Mouse (Mus musculus) forebrain, embryonic 15.5 days (tissue): Measurements from ENCODE around the gene Gm49342. TPM values are rescaled to one million over a fixed set of nuclear protein-coding genes. Genes with fewer than 3 reads are reported as not detected.

Source experiments
- ATAC-seq: fragments of 200-750 bp; cut with Nextera tagmentation; replicated peaks from 2 replicates; pipeline ENCODE4 v1.8.0; 2017; ENCODE audit warnings: mild to moderate bottlenecking, moderate TSS enrichment, moderate library complexity
- H3K27ac ChIP-seq: fragments of 300-500 bp; sonication (generic); replicated peaks from 2 replicates; pipeline ENCODE4 v1.5.1; 2015; ENCODE audit warnings: mild to moderate bottlenecking, inconsistent platforms
- H3K27me3 ChIP-seq: fragments of 300-500 bp; sonication (generic); 2 replicates; pipeline ENCODE4 v1.6.1; 2015; ENCODE audit warnings: inconsistent platforms
- H3K36me3 ChIP-seq: fragments of 300-500 bp; sonication (generic); 2 replicates; pipeline ENCODE4 v1.6.1; 2015; ENCODE audit warnings: mild to moderate bottlenecking, inconsistent platforms
- H3K4me1 ChIP-seq: fragments of 300-500 bp; sonication (generic); 2 replicates; pipeline ENCODE4 v1.6.1; 2015; ENCODE audit warnings: inconsistent platforms
- H3K4me2 ChIP-seq: fragments of 300-500 bp; sonication (generic); replicated peaks from 2 replicates; pipeline ENCODE4 v1.6.1; 2015; ENCODE audit warnings: mild to moderate bottlenecking, inconsistent platforms
- H3K4me3 ChIP-seq: fragments of 300-500 bp; sonication (generic); 2 replicates; pipeline ENCODE4 v1.5.1; 2015; ENCODE audit warnings: mild to moderate bottlenecking, inconsistent platforms
- H3K9ac ChIP-seq: fragments of 300-500 bp; sonication (generic); replicated peaks from 2 replicates; pipeline ENCODE4 v1.6.1; 2015; ENCODE audit warnings: mild to moderate bottlenecking, inconsistent platforms
- H3K9me3 ChIP-seq: fragments of 300-500 bp; sonication (generic); 2 replicates; pipeline ENCODE4 v1.6.1; 2016; ENCODE audit warnings: inconsistent platforms
- WGBS: fragments of 180-500 bp; shearing (Covaris S2); methylation state at CpG from one replicate; pipeline ENCODE4 v1.1.7; 2015; ENCODE audit warnings: mixed read lengths; 5-methylcytosine and 5-hydroxymethylcytosine counted together
- polyA plus RNA-seq: library from polyadenylated mRNA; unstranded; fragments of >200 nt; fragmentation: Nextera tagmentation; extraction: Ambion mirVana; gene quantifications from 2 replicates; pipeline ENCODE4 v1.2.1, GENCODE M21; 2015

The Gm49342 gene
- polyA plus RNA-seq, 1 experiment from 2014 or later: not detected

DNA sequence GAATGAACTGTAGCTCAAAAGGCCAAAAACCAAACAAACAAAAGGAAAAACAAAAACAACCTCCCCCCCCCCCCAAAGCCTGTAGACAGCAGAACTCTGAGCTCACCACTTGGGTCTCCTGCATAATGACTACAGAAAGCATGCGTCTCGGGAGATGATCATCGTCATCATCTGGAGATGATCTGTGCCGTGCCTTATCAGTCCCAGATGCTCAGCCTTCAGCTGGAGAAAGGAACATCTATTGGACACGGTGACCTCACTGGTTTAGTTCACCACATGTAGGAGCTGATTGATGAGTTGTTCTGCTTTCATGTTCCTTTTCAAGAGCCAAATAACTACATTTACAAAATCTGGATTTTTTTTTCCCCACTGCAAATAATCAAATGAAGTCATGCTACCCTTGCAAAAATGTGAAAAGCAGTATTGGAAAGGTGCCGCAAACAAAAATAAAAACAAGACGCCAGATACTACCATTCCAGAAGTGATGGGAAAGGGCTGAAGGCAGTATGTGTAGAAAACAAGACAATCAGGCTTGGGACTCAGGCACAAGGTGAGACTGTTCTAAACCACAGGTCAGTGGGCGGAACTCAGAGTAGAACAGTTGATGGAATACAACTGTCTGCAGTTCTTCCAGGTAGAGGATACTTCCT, 63.0 kb downstream of the Gm49342 start, which contains the start of gene Rnase10:
Gene Rnase10 (plus strand): TSS at position 600 of the 650 bp plus-strand sequence.
- Histone ChIP-seq H3K27me3 (no peaks in the 10 kb centered on the region), H3K9ac (no peak within 1 kb of the TSS), H3K4me2 (no peak within 1 kb of the TSS), H3K36me3 (no peaks in the 10 kb centered on the region), H3K9me3 (no peaks in the 10 kb centered on the region), H3K4me1 (no peaks in the 10 kb centered on the region), H3K27ac (no peak within 1 kb of the TSS), H3K4me3 (no peak within 1 kb of the TSS)
- no peak for ATAC-seq
- WGBS: 87% methylated on average over 8 of the region's 8 CpGs

- Histone ChIP-seq H3K27ac (no peak overlapping the region), H3K4me1 (no peaks in the 10 kb centered on the region), H3K4me2 (no peak overlapping the region), H3K36me3 (no peaks in the 10 kb centered on the region), H3K27me3 (no peaks in the 10 kb centered on the region), H3K9me3 (no peaks in the 10 kb centered on the region), H3K4me3 (no peak overlapping the region), H3K9ac (no peak overlapping the region)
- no peak; the same call in 1 of the 2 replicates for ATAC-seq
- 77% methylated on average over 13 of the region's 13 CpGs for WGBS
These were observed 63.8 kb downstream of the Gm49342 start for GRCm38 (mm10) chr14:51007914-51008713.

GRCm38 (mm10) chr14:51008781-51009180, 64.5 kb downstream of the Gm49342 start:
- no peak for ATAC-seq
- no peak overlapping the region for H3K9ac ChIP-seq
- 90% methylated on average over 4 of the region's 4 CpGs for WGBS

DNA sequence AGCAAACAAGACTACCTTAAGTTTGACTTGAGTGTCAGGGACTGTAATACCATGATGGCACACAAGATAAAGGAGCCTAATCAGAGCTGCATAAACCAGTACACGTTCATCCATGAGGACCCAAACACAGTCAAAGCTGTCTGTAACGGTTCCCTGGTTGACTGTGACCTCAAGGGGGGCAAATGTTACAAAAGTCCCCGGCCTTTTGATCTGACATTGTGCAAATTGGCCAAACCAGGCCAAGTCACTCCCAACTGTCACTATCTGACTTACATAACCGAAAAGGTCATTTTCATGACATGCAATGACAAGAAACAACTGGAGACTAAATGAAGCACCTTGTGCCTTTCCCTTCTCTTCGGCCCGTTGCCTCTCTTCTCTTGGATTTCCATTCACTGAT, 65.3 kb downstream of the Gm49342 start:
- ATAC-seq: no peak
- H3K36me3 ChIP-seq: no peaks in the 10 kb centered on the region

More at GRCm38 (mm10) chr14:51008781-51009180, 64.5 kb downstream of the Gm49342 start:
- Histone ChIP-seq H3K36me3 (no peaks in the 10 kb centered on the region), H3K4me2 (no peak overlapping the region), H3K9me3 (no peaks in the 10 kb centered on the region), H3K27me3 (no peaks in the 10 kb centered on the region), H3K4me1 (no peaks in the 10 kb centered on the region), H3K4me3 (no peak overlapping the region), H3K27ac (no peak overlapping the region)

More for the DNA sequence above, 65.3 kb downstream of the Gm49342 start:
- H3K9me3 ChIP-seq: no peaks in the 10 kb centered on the region
- WGBS: 82% methylated on average over 6 of the region's 6 CpGs
- no peaks in the 10 kb centered on the region for H3K27me3 ChIP-seq
- H3K9ac ChIP-seq: no peak overlapping the region
- no peaks in the 10 kb centered on the region for H3K4me1 ChIP-seq
- H3K4me2 ChIP-seq: no peak overlapping the region
- H3K27ac ChIP-seq: no peak overlapping the region
- H3K4me3 ChIP-seq: no peak overlapping the region

Other genes starting within 250 kb of the Gm49342 start
- gene Olfr748, start 237.1 kb upstream of the Gm49342 start, polyA plus RNA-seq: not detected in 2 replicates
- not detected in 2 replicates for gene Olfr749, start 199.4 kb upstream of the Gm49342 start, polyA plus RNA-seq
- 122 and 130 TPM in 2 replicates for gene Ttc5, start 159.0 kb upstream of the Gm49342 start, polyA plus RNA-seq
- 0.11 TPM in 2 replicates for gene Ccnb1ip1, start 136.8 kb upstream of the Gm49342 start, polyA plus RNA-seq
- gene Parp2, start 136.7 kb upstream of the Gm49342 start, polyA plus RNA-seq: 51.6 and 59.1 TPM in 2 replicates
- gene Tep1, start 74.0 kb upstream of the Gm49342 start, polyA plus RNA-seq: 1.6 and 1.7 TPM in 2 replicates
- gene Klhl33, start 47.0 kb upstream of the Gm49342 start, polyA plus RNA-seq: 0.18 and 0.27 TPM in 2 replicates
- gene Osgep, start 19.6 kb upstream of the Gm49342 start, polyA plus RNA-seq: 145 and 150 TPM in 2 replicates
- gene Apex1, start 19.5 kb upstream of the Gm49342 start, polyA plus RNA-seq: 286 and 308 TPM in 2 replicates
- gene Pip4p1, start 13.7 kb upstream of the Gm49342 start, polyA plus RNA-seq: 95.1 and 95.3 TPM in 2 replicates
- gene Pnp, start 13.4 kb upstream of the Gm49342 start, polyA plus RNA-seq: 17.0 and 19.8 TPM in 2 replicates
- 0.17 and 0.20 TPM in 2 replicates for gene Pnp2, start 11.5 kb downstream of the Gm49342 start, polyA plus RNA-seq
- gene Rnase10, start 63.2 kb downstream of the Gm49342 start, polyA plus RNA-seq: not detected in 2 replicates
- not detected in 2 replicates for gene Rnase9, start 97.4 kb downstream of the Gm49342 start, polyA plus RNA-seq
- gene Rnase11, start 105.6 kb downstream of the Gm49342 start, polyA plus RNA-seq: not detected in 2 replicates
- gene Rnase12, start 113.1 kb downstream of the Gm49342 start, polyA plus RNA-seq: not detected in 2 replicates
- not detected in 2 replicates for gene Olfr750, start 129.9 kb downstream of the Gm49342 start, polyA plus RNA-seq
- 8.9 and 10.0 TPM in 2 replicates for gene Rnase4, start 146.6 kb downstream of the Gm49342 start, polyA plus RNA-seq
- gene Ang, start 146.6 kb downstream of the Gm49342 start, polyA plus RNA-seq: 2.6 and 3.8 TPM in 2 replicates
- gene Eddm3b, start 169.9 kb downstream of the Gm49342 start, polyA plus RNA-seq: not detected in 2 replicates
- 0.36 and 0.40 TPM in 2 replicates for gene Rnase6, start 179.4 kb downstream of the Gm49342 start, polyA plus RNA-seq
- gene Rnase1, start 202.3 kb downstream of the Gm49342 start, polyA plus RNA-seq: 0.23 and 0.26 TPM in 2 replicates
- gene Rnase2b, start 217.7 kb downstream of the Gm49342 start, polyA plus RNA-seq: not detected in 2 replicates